Mouse (Mus musculus): ENCODE results near the gene Ccdc107. TPM values are rescaled to one million over a fixed set of nuclear protein-coding genes. Genes with fewer than 3 reads are reported as not detected.

Ccdc107 gene
- total and polyA plus RNA-seq, 3 experiments: 30.5 to 63.1 (median 33.4) TPM

DNA sequence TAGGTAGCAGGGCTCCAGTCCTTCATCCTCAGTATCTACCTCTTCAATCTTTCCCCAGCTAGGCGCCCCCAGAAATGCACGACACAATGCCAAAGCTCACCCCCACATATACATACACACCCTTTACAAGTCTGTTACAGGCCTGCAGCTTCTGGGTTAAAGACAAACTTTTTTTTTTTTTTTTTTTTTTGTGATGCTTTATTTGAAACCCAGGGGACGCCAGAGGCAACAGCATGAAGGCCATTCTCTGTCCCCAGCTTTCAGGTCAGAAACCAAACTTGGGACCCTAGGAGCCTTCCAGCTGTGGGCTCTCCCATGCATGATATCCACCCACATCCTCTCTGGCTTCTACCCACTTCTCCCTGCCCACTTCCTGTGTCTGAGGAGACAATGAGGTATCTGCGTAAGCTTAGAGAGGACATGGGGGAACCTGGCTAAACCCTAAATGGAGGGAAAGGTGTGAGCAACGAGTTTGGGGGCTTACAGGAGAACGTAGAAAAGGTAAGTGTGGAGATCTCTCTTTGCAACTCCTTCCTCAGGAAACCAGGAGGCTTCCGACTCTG lies 10.7 kb upstream of the Ccdc107 start:
- no peak overlapping the region for H3K4me2 ChIP-seq (ENCODE audit: insufficient read depth, low read depth, poor library complexity, severe bottlenecking)
- H3K36me3 ChIP-seq (replicated peaks in 1 of 2; ENCODE audit: control insufficient read depth in 1 of 2, insufficient read depth in 1 of 2, low read length in 1 of 2): no peaks in the 10 kb centered on the region
- H3K4me3 ChIP-seq (replicated peaks in 1 of 3; ENCODE audit: low read depth in 2 of 3, low read length in 2 of 3, poor library complexity in 1 of 3): peak overlapping the region in 1 of 3 experiments; percentile 58
- peak; percentile 45 for DNase-seq (ENCODE audit: extremely low read depth)
- no peak for TF ChIP-seq ZMIZ1 (IDR thresholded peaks at IDR 0.05; ENCODE audit: low read depth, low read length)
- TF ChIP-seq ETS1 (conservative IDR thresholded peaks at IDR 0.05; ENCODE audit: low read depth, low read length): 0 out of 2 replicates have a peak, but pooled peaks have one; percentile 17
- peak; percentile 88 for TF ChIP-seq ZNF384 (IDR thresholded peaks at IDR 0.05; ENCODE audit: low read depth, low read length)
- peaks cover 3% of the 10 kb centered on the region for H3K9me3 ChIP-seq (replicated peaks; ENCODE audit: low read length)
- H3K79me2 ChIP-seq (replicated peaks; ENCODE audit: control insufficient read depth, extremely low read depth, insufficient read depth, poor library complexity, severe bottlenecking): no peaks in the 10 kb centered on the region
- no peaks in the 10 kb centered on the region for H3K27me3 ChIP-seq (replicated peaks)
- peaks cover 10 to 36% of the 10 kb centered on the region in 2 experiments for H3K4me1 ChIP-seq (ENCODE audit: control insufficient read depth in 1 of 2, insufficient read depth in 2 of 2)
- H3K9ac ChIP-seq (ENCODE audit: insufficient read depth, low read depth): no peak overlapping the region
- no peak overlapping the region for H3K27ac ChIP-seq (ENCODE audit: insufficient read depth, low read depth)
- dilution Hi-C loops (cut with MboI; ENCODE audit: extremely low pct_ligation_motif_present, extremely low pct_unique_long_range_greater_than_20kb, low sequenced_read_pairs): no loop called here
- in situ Hi-C loops (cut with MboI; ENCODE audit: low pct_ligation_motif_present, low pct_unique_long_range_greater_than_20kb, low sequenced_read_pairs): loop anchor here (5.0 kb wide), 1 partner anchor 40 kb away; the partner anchor contains the start of gene Tesk1

DNA sequence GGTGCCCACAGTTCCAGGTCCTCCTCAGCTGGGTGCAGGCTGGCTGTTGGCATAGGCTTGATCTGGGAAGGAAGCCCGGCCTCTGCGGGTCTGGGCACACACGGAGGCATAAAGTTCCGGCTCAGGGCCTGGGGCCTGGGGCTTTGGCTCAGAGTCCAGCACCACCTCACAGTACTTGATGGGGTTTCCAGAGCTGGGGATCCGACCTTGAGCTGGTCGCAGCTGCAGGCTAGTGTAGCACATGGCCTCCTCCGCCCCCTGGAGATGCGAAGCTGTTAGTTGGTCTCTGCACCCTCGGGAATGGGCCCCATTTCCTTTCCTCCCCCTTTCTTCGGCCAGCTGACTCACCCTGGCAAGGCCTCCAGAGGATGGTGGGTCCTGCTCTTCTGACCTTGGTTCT lies 10.1 kb upstream of the Ccdc107 start:
- Histone ChIP-seq H3K27me3 (replicated peaks) (peaks cover 1% of the 10 kb centered on the region), H3K4me2 (ENCODE audit: insufficient read depth, low read depth, poor library complexity, severe bottlenecking) (peak overlapping the region; percentile 32), H3K79me2 (replicated peaks; ENCODE audit: control insufficient read depth, extremely low read depth, insufficient read depth, poor library complexity, severe bottlenecking) (no peaks in the 10 kb centered on the region), H3K36me3 (replicated peaks in 1 of 2; ENCODE audit: control insufficient read depth in 1 of 2, insufficient read depth in 1 of 2, low read length in 1 of 2) (no peaks in the 10 kb centered on the region), H3K27ac (ENCODE audit: insufficient read depth, low read depth) (no peak overlapping the region), H3K9me3 (replicated peaks; ENCODE audit: low read length) (peaks cover 3% of the 10 kb centered on the region), H3K9ac (ENCODE audit: insufficient read depth, low read depth) (no peak overlapping the region), H3K4me1 (ENCODE audit: control insufficient read depth in 1 of 2, insufficient read depth in 2 of 2) (peaks cover 10 to 36% of the 10 kb centered on the region in 2 experiments), H3K4me3 (replicated peaks in 1 of 3; ENCODE audit: low read depth in 2 of 3, low read length in 2 of 3, poor library complexity in 1 of 3) (peak overlapping the region in 1 of 3 experiments; percentile 58)
- in situ Hi-C loops (cut with MboI; ENCODE audit: low pct_ligation_motif_present, low pct_unique_long_range_greater_than_20kb, low sequenced_read_pairs): loop anchor here (5.0 kb wide), 1 partner anchor 40 kb away; the partner anchor contains the start of gene Tesk1
- TF ChIP-seq RCOR1 (conservative IDR thresholded peaks at IDR 0.05; ENCODE audit: low read depth, low read length) (no peak), ZKSCAN1 (IDR thresholded peaks at IDR 0.05; ENCODE audit: borderline replicate concordance, low read depth, low read length) (no peak), PAX5 (IDR thresholded peaks at IDR 0.05; ENCODE audit: low read length) (no peak), MAX (IDR thresholded peaks at IDR 0.05; ENCODE audit: low read length) (0 out of 2 replicates have a peak, but pooled peaks have one; percentile 23)
- dilution Hi-C loops (cut with MboI; ENCODE audit: extremely low pct_ligation_motif_present, extremely low pct_unique_long_range_greater_than_20kb, low sequenced_read_pairs): no loop called here
- DNase-seq (ENCODE audit: extremely low read depth): peak; percentile 24

DNA sequence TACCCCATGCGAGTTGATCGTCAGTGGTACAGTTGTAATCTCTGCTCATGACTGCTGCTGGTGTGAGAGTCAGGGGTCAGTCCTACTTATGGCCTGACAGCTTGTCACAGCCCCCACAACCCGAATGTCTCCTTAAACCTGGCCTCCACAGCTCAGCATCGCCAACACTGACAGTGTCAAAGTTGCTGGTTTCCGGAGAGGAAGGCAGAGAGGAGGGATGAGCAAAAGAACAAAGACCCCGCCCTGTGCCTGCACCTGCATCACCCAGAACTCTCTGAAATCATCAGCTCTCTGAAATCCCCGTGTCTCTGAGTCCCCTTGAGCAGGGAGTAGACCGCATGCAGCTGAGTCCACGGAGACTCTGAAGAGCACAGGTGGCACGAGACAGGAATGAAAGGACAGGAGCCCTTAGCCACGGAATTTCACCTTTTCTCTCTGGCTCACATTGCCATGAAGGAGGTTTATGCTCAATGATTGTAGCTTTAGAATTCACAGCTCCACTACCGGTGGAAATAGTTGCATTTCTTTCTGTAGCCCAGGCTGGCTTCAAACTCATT lies 9.1 kb upstream of the Ccdc107 start, which contains the start of gene Sit1:
TSS of gene Sit1 (minus strand) at position 200 of the 557 bp plus-strand sequence.
- H3K79me2 ChIP-seq (replicated peaks; ENCODE audit: control insufficient read depth, extremely low read depth, insufficient read depth, poor library complexity, severe bottlenecking): no peaks in the 10 kb centered on the region
- H3K4me2 ChIP-seq (ENCODE audit: insufficient read depth, low read depth, poor library complexity, severe bottlenecking): peak within 1 kb of the TSS; percentile 32
- in situ Hi-C loops (cut with MboI; ENCODE audit: low pct_ligation_motif_present, low pct_unique_long_range_greater_than_20kb, low sequenced_read_pairs) (loop anchor here (5.0 kb wide), 1 partner anchor 41 kb away; the partner anchor contains the start of gene Tesk1), dilution Hi-C loops (cut with MboI; ENCODE audit: extremely low pct_ligation_motif_present, extremely low pct_unique_long_range_greater_than_20kb, low sequenced_read_pairs) (no loop called here)
- H3K9me3 ChIP-seq (replicated peaks; ENCODE audit: low read length): peaks cover 3% of the 10 kb centered on the region
- H3K27ac ChIP-seq (ENCODE audit: insufficient read depth, low read depth): no peak within 1 kb of the TSS
- H3K4me1 ChIP-seq (ENCODE audit: control insufficient read depth in 1 of 2, insufficient read depth in 2 of 2): peaks cover 10 to 36% of the 10 kb centered on the region in 2 experiments
- no peak within 1 kb of the TSS for H3K9ac ChIP-seq (ENCODE audit: insufficient read depth, low read depth)
- peaks cover 3% of the 10 kb centered on the region for H3K27me3 ChIP-seq (replicated peaks)
- peak within 1 kb of the TSS in 2 of 3 experiments; percentile 32 to 58 for H3K4me3 ChIP-seq (replicated peaks in 1 of 3; ENCODE audit: low read depth in 2 of 3, low read length in 2 of 3, poor library complexity in 1 of 3)
- H3K36me3 ChIP-seq (replicated peaks in 1 of 2; ENCODE audit: control insufficient read depth in 1 of 2, insufficient read depth in 1 of 2, low read length in 1 of 2): no peaks in the 10 kb centered on the region
- peak; percentile 59 for DNase-seq (ENCODE audit: extremely low read depth)
- TF ChIP-seq MAFK (IDR thresholded peaks at IDR 0.05; ENCODE audit: insufficient replicate concordance, low read length) (no peak), BHLHE40 (IDR thresholded peaks at IDR 0.05; ENCODE audit: low read depth, low read length) (peak; percentile 82), USF1 (IDR thresholded peaks at IDR 0.05; ENCODE audit: low read depth, low read length) (no peak), TBP (conservative IDR thresholded peaks at IDR 0.05; ENCODE audit: low read depth, low read length) (no peak), ELF1 (IDR thresholded peaks at IDR 0.05; ENCODE audit: low read depth, low read length) (no peak), IRF4 (IDR thresholded peaks at IDR 0.05; ENCODE audit: low read depth, low read length) (no peak), ETS1 (conservative IDR thresholded peaks at IDR 0.05; ENCODE audit: low read depth, low read length) (peak; percentile 58), TCF12 (IDR thresholded peaks at IDR 0.05; ENCODE audit: low read depth, low read length) (no peak)
